In genomic region chr12:9770908-9771307, GRCm38 (mm10) we compare ENCODE assay signal across 18 mouse cellular contexts.
"Had no signal": no experiment of that assay in that cellular context is flagged by ENCODE, and none has a peak within 500 bp of the region (broad histone marks: within the 10 kb centered on the region; RNA-seq: fewer than 3 reads in every experiment).

No protein-coding gene starts in this region.

- H3K36me3 ChIP-seq: lung, embryonic 15.5 days; midbrain, embryonic 13.5 days; midbrain, embryonic 15.5 days; neural tube, embryonic 12.5 days; stomach, embryonic 15.5 days had no signal

- ATAC-seq: liver, postnatal 0 days; lung, postnatal 0 days; midbrain, embryonic 13.5 days; midbrain, embryonic 15.5 days had no signal

- H3K9me3 ChIP-seq: lung, embryonic 15.5 days; midbrain, embryonic 13.5 days; midbrain, embryonic 15.5 days; neural tube, embryonic 12.5 days; stomach, embryonic 15.5 days had no signal

- H3K4me3 ChIP-seq: lung, embryonic 15.5 days; megakaryocyte, embryonic 14.5 days; midbrain, embryonic 13.5 days; midbrain, embryonic 15.5 days; neural tube, embryonic 12.5 days; stomach, embryonic 15.5 days had no signal

- H3K4me1 ChIP-seq: lung, embryonic 15.5 days; megakaryocyte, embryonic 14.5 days; midbrain, embryonic 13.5 days; midbrain, embryonic 15.5 days; neural tube, embryonic 12.5 days; stomach, embryonic 15.5 days had no signal

- DNase-seq: liver, postnatal 0 days; lung, adult 2 months; lung, postnatal 14 days; lung, postnatal 36 days; right cerebral cortex, postnatal 14 days; thymus, adult 2 months; thymus, postnatal 25 days; thymus, postnatal 4 days had no signal

- H3K9ac ChIP-seq: liver, postnatal 0 days; lung, embryonic 15.5 days; midbrain, embryonic 13.5 days; midbrain, embryonic 15.5 days; neural tube, embryonic 12.5 days; stomach, embryonic 15.5 days had no signal

- H3K27ac ChIP-seq: lung, embryonic 15.5 days; macrophage; midbrain, embryonic 13.5 days; midbrain, embryonic 15.5 days; neural tube, embryonic 12.5 days; stomach, embryonic 15.5 days; stomach, postnatal 0 days had no signal

- H3K4me2 ChIP-seq: lung, embryonic 15.5 days; midbrain, embryonic 11.5 days; midbrain, embryonic 13.5 days; midbrain, embryonic 15.5 days; neural tube, embryonic 12.5 days; stomach, embryonic 15.5 days had no signal

- H3K27me3 ChIP-seq: lung, embryonic 15.5 days; megakaryocyte, embryonic 14.5 days; midbrain, embryonic 13.5 days; midbrain, embryonic 15.5 days; neural tube, embryonic 12.5 days; stomach, embryonic 15.5 days had no signal
